9 mouse cellular contexts compared by ENCODE assay signal in the genomic region with DNA sequence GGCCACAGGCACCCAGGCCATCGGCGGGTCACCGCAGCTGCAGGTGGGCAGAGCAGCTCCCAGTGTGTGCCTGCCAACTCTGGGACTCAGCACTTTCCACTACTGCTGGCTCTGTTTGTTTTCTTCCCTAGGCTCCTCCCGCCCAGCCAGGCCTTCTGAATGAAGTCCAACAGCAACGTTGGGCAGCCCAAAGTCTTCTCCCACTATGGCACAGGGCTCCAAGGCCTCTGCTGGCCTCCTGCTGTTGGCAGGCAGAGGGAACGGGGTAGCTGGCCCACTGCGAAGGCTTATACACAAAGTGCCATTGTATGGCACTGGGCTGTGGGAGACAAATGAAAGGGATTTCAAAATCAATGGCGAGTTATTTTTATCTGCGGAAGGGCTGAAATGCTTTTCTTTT.
DNase-seq lines count a peak whose midpoint lies in the region; ATAC-seq and TF ChIP-seq lines count a peak whose summit lies in the region.
"Had no signal": no experiment of that assay in that cellular context is flagged by ENCODE, and none has a peak within 500 bp of the region (broad histone marks: within the 10 kb centered on the region; RNA-seq: fewer than 3 reads in every experiment).

No protein-coding gene starts in this region.

- no peak overlapping the region; the same call in 1 of the 2 replicates for H3K27ac ChIP-seq in gastrocnemius, adult 2 months
- H3K27ac ChIP-seq: stomach, embryonic 15.5 days had no signal

- intact Hi-C loops in gastrocnemius, adult 2 months (cut with DNase I), result no loop called here

- no peak for ATAC-seq in monocyte, adult 5-6 weeks (replicated peaks; ENCODE audit: insufficient number of reproducible peaks, low FRiP score, low TSS enrichment, poor library complexity, severe bottlenecking)

- TF ChIP-seq CTCF in gastrocnemius, adult 2 months (IDR thresholded peaks at IDR 0.05), result no peak

- peak; percentile 45 for DNase-seq in gastrocnemius, adult 2 months
- DNase-seq in gastrocnemius, adult 8-10 months (ENCODE audit: low spot score in 2 of 2), result no peak
- DNase-seq in thymus, postnatal 4 days, result peak; percentile 13
- no peak for DNase-seq in thymus, postnatal 14 days
- peak; percentile 34 for DNase-seq in left cerebral cortex, adult 11 months (ENCODE audit: low spot score)
- DNase-seq in thymus, postnatal 25 days, result no peak
- DNase-seq: lung, embryonic 14.5 days had no signal

- no peak overlapping the region for H3K4me3 ChIP-seq in gastrocnemius, adult 2 months
- H3K4me3 ChIP-seq: stomach, embryonic 15.5 days had no signal

Comparison
In these comparisons a context has a peak if more than half of its experiments do, and no peak if none do; other contexts are left out.
1. DNase-seq: peak in gastrocnemius, adult 2 months (single experiment), thymus, postnatal 4 days (single experiment) and left cerebral cortex, adult 11 months (single experiment); none in gastrocnemius, adult 8-10 months (0 of 2), thymus, postnatal 14 days (single experiment) and thymus, postnatal 25 days (single experiment).